Mouse (Mus musculus): ENCODE measurements around the gene Pgap3. TPM values are rescaled to one million over a fixed set of nuclear protein-coding genes. Genes with fewer than 3 reads are reported as not detected.
"Not testable (repeated sequence)": the region's sequence is repeated elsewhere in the genome, so short reads cannot be mapped to it uniquely, and the experiment has no call there.

Pgap3 gene
- polyA plus RNA-seq, 1 experiment from 2014 or later, result 9.4 TPM

- Histone ChIP-seq H3K9ac (0 out of 2 replicates have a peak overlapping the region, but pooled peaks have one; percentile 43), H3K27me3 (peaks cover 79% of the 10 kb centered on the region)
- WGBS, result 22% methylated on average over 24 of the region's 24 CpGs
Observed at GRCm38 (mm10) chr11:98386596-98386995, 13.7 kb downstream of the Pgap3 start.

DNA sequence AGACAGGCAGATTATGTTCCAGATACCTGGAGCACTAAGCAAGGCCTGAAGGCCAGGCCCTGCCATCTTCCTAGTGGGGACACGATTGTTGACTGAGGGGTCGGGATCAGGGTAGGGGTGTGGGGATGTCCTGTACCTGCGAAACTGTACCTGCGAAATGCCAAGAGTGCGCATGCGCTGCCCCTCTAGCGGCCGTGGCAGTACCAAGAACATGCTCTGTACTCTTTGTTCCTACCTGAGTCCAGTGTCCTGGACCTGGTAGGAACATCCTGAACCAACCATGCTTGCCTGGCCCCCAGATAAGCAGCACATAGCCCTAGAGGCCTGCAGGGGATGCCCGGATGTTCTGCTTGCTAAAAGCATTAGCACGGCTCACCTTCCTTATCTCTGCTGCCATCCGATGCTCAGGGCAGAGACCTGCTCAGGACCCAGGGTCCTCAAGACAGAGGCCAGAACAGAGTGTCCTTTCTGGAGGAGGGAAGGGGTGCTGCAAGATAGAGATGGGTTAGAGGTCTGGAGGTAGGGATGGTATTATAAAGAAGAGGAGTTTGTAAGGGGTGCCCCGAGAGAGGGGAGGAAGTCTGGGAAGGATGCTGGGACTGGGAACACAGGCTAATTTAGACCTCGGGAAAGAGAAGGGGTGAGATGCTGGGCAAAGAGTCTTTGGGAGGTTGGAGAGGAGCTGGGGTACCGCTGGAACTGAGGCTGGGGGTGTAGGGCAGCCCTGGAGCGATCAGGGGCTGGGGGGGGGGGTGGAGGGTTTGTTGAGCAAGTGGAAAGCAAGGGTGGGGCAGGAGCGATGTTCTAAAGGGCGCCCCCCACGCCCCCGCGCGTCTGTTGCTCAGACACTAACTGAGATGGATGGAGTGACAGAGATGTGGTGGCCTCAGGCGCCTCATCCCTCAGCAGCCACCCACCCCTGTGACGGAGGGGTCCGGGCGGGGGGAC is 14.4 kb downstream of the Pgap3 start, which contains the start of gene Pnmt:
Gene Pnmt (plus strand): TSS at position 813 of the 948 bp plus-strand sequence.
- WGBS, result 59% methylated on average over 22 of the region's 25 CpGs
- peak within 1 kb of the TSS; percentile 46; the same call in 1 of the 2 replicates for H3K9ac ChIP-seq
- no peak for ATAC-seq (ENCODE audit: low FRiP score)

More at GRCm38 (mm10) chr11:98386596-98386995, 13.7 kb downstream of the Pgap3 start:
- Histone ChIP-seq H3K36me3 (0 out of 2 replicates have a peak, but pooled peaks cover 2% of the 10 kb centered on the region), H3K4me3 (peak overlapping the region; percentile 21), H3K4me1 (replicated peaks) (peaks cover 19% of the 10 kb centered on the region), H3K9me3 (no peaks in the 10 kb centered on the region), H3K27ac (no peak overlapping the region), H3K4me2 (peak overlapping the region; percentile 29)
- ATAC-seq (ENCODE audit: low FRiP score), result no peak

GRCm38 (mm10) chr11:98384721-98385637 is 15.3 kb downstream of the Pgap3 start:
- Histone ChIP-seq H3K4me3 (no peak overlapping the region), H3K9ac (peak overlapping the region; percentile 24; the same call in 1 of the 2 replicates), H3K4me1 (replicated peaks) (peaks cover 19% of the 10 kb centered on the region), H3K9me3 (no peaks in the 10 kb centered on the region), H3K36me3 (peaks cover 14% of the 10 kb centered on the region), H3K4me2 (no peak overlapping the region), H3K27me3 (peaks cover 62% of the 10 kb centered on the region), H3K27ac (no peak overlapping the region)
- 57% methylated on average over 8 of the region's 8 CpGs for WGBS
- ATAC-seq (ENCODE audit: low FRiP score), result no peak

More for the DNA sequence above, 14.4 kb downstream of the Pgap3 start, which contains the start of gene Pnmt:
- Histone ChIP-seq H3K4me1 (replicated peaks) (peaks cover 19% of the 10 kb centered on the region), H3K36me3 (peaks cover 5% of the 10 kb centered on the region), H3K27ac (no peak within 1 kb of the TSS), H3K27me3 (peaks cover 72% of the 10 kb centered on the region), H3K9me3 (no peaks in the 10 kb centered on the region), H3K4me2 (peak within 1 kb of the TSS; percentile 29), H3K4me3 (peak within 1 kb of the TSS; percentile 21)

GRCm38 (mm10) chr11:98384216-98384615 is 16.1 kb downstream of the Pgap3 start:
- peaks cover 19% of the 10 kb centered on the region for H3K4me1 ChIP-seq (replicated peaks)
- 71% methylated on average over 20 of the region's 20 CpGs for WGBS
- H3K27me3 ChIP-seq, result peaks cover 59% of the 10 kb centered on the region
- no peak overlapping the region for H3K4me2 ChIP-seq
- peak overlapping the region; percentile 39; the same call in 1 of the 2 replicates for H3K9ac ChIP-seq
- H3K9me3 ChIP-seq, result no peaks in the 10 kb centered on the region
- H3K4me3 ChIP-seq, result no peak overlapping the region
- H3K36me3 ChIP-seq, result peaks cover 22% of the 10 kb centered on the region
- no peak overlapping the region for H3K27ac ChIP-seq
- ATAC-seq (ENCODE audit: low FRiP score), result no peak

- Histone ChIP-seq H3K36me3 (peaks cover 29% of the 10 kb centered on the region), H3K9ac (peak within 1 kb of the TSS; percentile 39; the same call in 1 of the 2 replicates), H3K27ac (no peak within 1 kb of the TSS), H3K4me3 (no peak within 1 kb of the TSS), H3K4me1 (replicated peaks) (peaks cover 18% of the 10 kb centered on the region), H3K9me3 (no peaks in the 10 kb centered on the region), H3K27me3 (peaks cover 52% of the 10 kb centered on the region), H3K4me2 (no peak within 1 kb of the TSS)
- no peak for ATAC-seq (ENCODE audit: low FRiP score)
- 69% methylated on average over 14 of the region's 14 CpGs for WGBS
Observed at GRCm38 (mm10) chr11:98383261-98384030, 16.8 kb downstream of the Pgap3 start, which contains the start of gene Tcap. TSS of gene Tcap (plus strand) at chr11:98383811.

DNA sequence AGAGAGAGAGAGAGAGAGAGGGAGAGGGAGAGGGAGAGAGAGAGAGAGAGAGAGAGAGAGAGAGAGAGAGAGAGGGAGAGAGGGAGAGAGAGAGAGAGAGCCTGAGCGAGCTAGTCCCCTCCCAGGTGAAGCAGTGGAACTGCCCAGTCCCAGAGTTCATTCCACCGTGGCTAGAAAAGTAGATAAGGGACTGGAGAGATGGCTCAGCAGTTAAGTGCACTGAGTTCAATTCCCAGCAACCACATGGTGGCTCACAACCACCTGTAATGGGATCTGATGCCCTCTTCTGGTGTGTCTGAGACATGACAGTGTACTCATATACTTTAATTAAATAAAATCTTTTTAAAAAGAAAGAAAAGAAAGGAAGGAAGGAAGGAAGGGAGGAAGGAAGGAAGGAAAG is 17.9 kb downstream of the Pgap3 start:
- H3K27ac ChIP-seq; ATAC-seq (ENCODE audit: low FRiP score); H3K9ac ChIP-seq; H3K9me3 ChIP-seq; H3K4me2 ChIP-seq; H3K4me3 ChIP-seq: not testable (repeated sequence)
- H3K4me1 ChIP-seq (replicated peaks), result peaks cover 12% of the 10 kb centered on the region
- H3K27me3 ChIP-seq, result peaks cover 41% of the 10 kb centered on the region
- WGBS, result 60% methylated on average over 2 of the region's 2 CpGs
- H3K36me3 ChIP-seq, result peaks cover 40% of the 10 kb centered on the region

DNA sequence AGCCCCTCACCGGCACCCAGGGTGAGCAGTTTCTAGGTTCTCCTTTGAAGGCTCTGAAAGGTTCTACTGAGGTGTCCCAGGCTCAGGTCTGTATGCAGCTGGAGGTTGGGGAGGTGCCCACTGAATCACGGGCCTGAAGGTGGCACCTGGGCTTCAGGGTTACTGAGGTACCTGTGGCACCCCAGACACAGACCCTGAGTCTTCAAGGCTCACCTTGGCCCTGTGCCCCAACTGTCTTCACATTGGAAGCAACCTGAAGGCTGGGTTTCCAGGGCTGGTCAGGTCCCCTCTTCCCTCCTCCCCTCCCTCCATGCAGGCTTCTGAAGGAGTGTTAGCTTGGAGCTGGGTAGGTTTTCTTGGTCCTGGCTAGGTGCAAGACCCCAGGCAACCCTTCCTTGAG is 18.6 kb downstream of the Pgap3 start:
- Histone ChIP-seq H3K4me2 (no peak overlapping the region), H3K36me3 (peaks cover 47% of the 10 kb centered on the region), H3K4me1 (replicated peaks) (peaks cover 4% of the 10 kb centered on the region), H3K4me3 (no peak overlapping the region), H3K9ac (no peak overlapping the region), H3K27me3 (peaks cover 34% of the 10 kb centered on the region), H3K9me3 (no peaks in the 10 kb centered on the region), H3K27ac (no peak overlapping the region)
- 95% methylated on average over 2 of the region's 2 CpGs for WGBS
- ATAC-seq (ENCODE audit: low FRiP score), result no peak

DNA sequence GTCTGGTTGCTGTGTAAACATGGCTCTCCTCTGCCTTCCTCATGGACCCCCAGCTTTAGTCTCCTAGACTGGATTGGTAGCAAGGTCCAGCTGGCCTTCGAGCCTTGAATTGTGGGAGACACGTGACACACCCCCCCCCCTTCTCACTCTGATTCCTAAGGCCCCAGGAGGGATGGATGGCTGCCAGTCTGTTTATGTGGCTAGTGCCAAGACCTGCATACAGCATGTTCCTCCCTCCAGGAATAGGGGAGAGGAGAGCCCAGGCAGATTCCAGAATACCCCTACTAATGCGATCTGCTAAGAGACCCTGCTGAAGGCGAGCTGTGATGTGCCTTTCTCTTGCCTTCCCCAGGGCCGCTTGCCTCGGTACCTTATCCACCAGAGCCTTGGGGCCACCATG is 20.2 kb downstream of the Pgap3 start:
- H3K36me3 ChIP-seq, result peaks cover 63% of the 10 kb centered on the region
- no peak overlapping the region for H3K4me2 ChIP-seq
- H3K4me1 ChIP-seq (replicated peaks), result 0 out of 2 replicates have a peak, but pooled peaks cover 1% of the 10 kb centered on the region
- no peak overlapping the region for H3K4me3 ChIP-seq
- H3K9me3 ChIP-seq, result no peaks in the 10 kb centered on the region
- ATAC-seq (ENCODE audit: low FRiP score), result no peak
- WGBS, result 78% methylated on average over 6 of the region's 6 CpGs
- peak overlapping the region; percentile 9; the same call in 1 of the 2 replicates for H3K27ac ChIP-seq
- H3K9ac ChIP-seq, result no peak overlapping the region
- peaks cover 18% of the 10 kb centered on the region for H3K27me3 ChIP-seq

GRCm38 (mm10) chr11:98379379-98379778 is 20.9 kb downstream of the Pgap3 start:
- no peak overlapping the region for H3K4me2 ChIP-seq
- ATAC-seq (ENCODE audit: low FRiP score), result no peak
- no peak overlapping the region for H3K9ac ChIP-seq
- H3K4me3 ChIP-seq, result no peak overlapping the region
- 0 out of 2 replicates have a peak overlapping the region, but pooled peaks have one; percentile 9 for H3K27ac ChIP-seq
- WGBS, result 93% methylated on average over 7 of the region's 7 CpGs
- no peaks in the 10 kb centered on the region for H3K9me3 ChIP-seq
- H3K27me3 ChIP-seq, result peaks cover 11% of the 10 kb centered on the region; the same call in 1 of the 2 replicates
- H3K36me3 ChIP-seq, result peaks cover 70% of the 10 kb centered on the region
- H3K4me1 ChIP-seq (replicated peaks), result peaks cover 7% of the 10 kb centered on the region

- Histone ChIP-seq H3K9ac (no peak overlapping the region), H3K4me2 (no peak overlapping the region), H3K4me3 (no peak overlapping the region), H3K27me3 (no peaks in the 10 kb centered on the region), H3K4me1 (replicated peaks) (peaks cover 14% of the 10 kb centered on the region), H3K36me3 (peaks cover 76% of the 10 kb centered on the region), H3K9me3 (no peaks in the 10 kb centered on the region), H3K27ac (no peak overlapping the region)
- no peak for ATAC-seq (ENCODE audit: low FRiP score)
- 78% methylated on average over 11 of the region's 11 CpGs for WGBS
Observed at GRCm38 (mm10) chr11:98377787-98378186, 22.5 kb downstream of the Pgap3 start.

- no peak overlapping the region for H3K27ac ChIP-seq
- 68% methylated on average over 5 of the region's 5 CpGs for WGBS
- H3K27me3 ChIP-seq, result no peaks in the 10 kb centered on the region
- peaks cover 23% of the 10 kb centered on the region for H3K4me1 ChIP-seq (replicated peaks)
- no peak overlapping the region for H3K9ac ChIP-seq
- H3K9me3 ChIP-seq, result no peaks in the 10 kb centered on the region
- no peak for ATAC-seq (ENCODE audit: low FRiP score)
- no peak overlapping the region for H3K4me2 ChIP-seq
- H3K36me3 ChIP-seq, result peaks cover 75% of the 10 kb centered on the region
- H3K4me3 ChIP-seq, result no peak overlapping the region
Observed at GRCm38 (mm10) chr11:98376756-98377155, 23.5 kb downstream of the Pgap3 start.

Data from hindbrain, embryonic 13.5 days (tissue).